Mouse (Mus musculus): ENCODE measurements around the gene Zfp560. TPM values are rescaled to one million over a fixed set of nuclear protein-coding genes. Genes with fewer than 3 reads are reported as not detected.
"Not testable (repeated sequence)": the region's sequence is repeated elsewhere in the genome, so short reads cannot be mapped to it uniquely, and the experiment has no call there.

Zfp560 gene
- polyA plus RNA-seq, 1 experiment from 2014 or later = 37.4 TPM

GRCm38 (mm10) chr9:20335994-20336393 is 49.0 kb downstream of the Zfp560 start, which contains the start of gene Olfr18:
Olfr18 (minus strand) TSS chr9:20336094.
- no peak for ATAC-seq
- no peaks in the 10 kb centered on the region for H3K9me3 ChIP-seq (ENCODE audit: control insufficient read depth, low read length)
- H3K36me3 ChIP-seq (ENCODE audit: control insufficient read depth, insufficient read depth, low read length) = no peaks in the 10 kb centered on the region
- no peak within 1 kb of the TSS for H3K27ac ChIP-seq (ENCODE audit: low read depth, low read length)
- H3K4me2 ChIP-seq (ENCODE audit: low read length) = no peak within 1 kb of the TSS
- no peak within 1 kb of the TSS for H3K9ac ChIP-seq (ENCODE audit: low read depth, low read length)
- H3K27me3 ChIP-seq (replicated peaks; ENCODE audit: control insufficient read depth, insufficient read depth, low read length) = no peaks in the 10 kb centered on the region
- H3K4me3 ChIP-seq (ENCODE audit: low read length) = no peak within 1 kb of the TSS
- no peaks in the 10 kb centered on the region for H3K4me1 ChIP-seq (ENCODE audit: control insufficient read depth, insufficient read depth, low read depth, low read length)

- WGBS = 84% methylated on average over 1 of the region's 1 CpGs
- ATAC-seq = no peak
- Histone ChIP-seq H3K4me3 (ENCODE audit: low read length) (no peak within 1 kb of the TSS), H3K4me1 (ENCODE audit: control insufficient read depth, insufficient read depth, low read depth, low read length) (no peaks in the 10 kb centered on the region), H3K4me2 (ENCODE audit: low read length) (no peak within 1 kb of the TSS), H3K36me3 (ENCODE audit: control insufficient read depth, insufficient read depth, low read length) (no peaks in the 10 kb centered on the region), H3K27ac (ENCODE audit: low read depth, low read length) (no peak within 1 kb of the TSS), H3K9me3 (ENCODE audit: control insufficient read depth, low read length) (no peaks in the 10 kb centered on the region), H3K27me3 (replicated peaks; ENCODE audit: control insufficient read depth, insufficient read depth, low read length) (no peaks in the 10 kb centered on the region), H3K9ac (ENCODE audit: low read depth, low read length) (no peak within 1 kb of the TSS)
Measured at GRCm38 (mm10) chr9:20298232-20298631, 86.7 kb downstream of the Zfp560 start, which contains the start of gene Olfr873. Olfr873 (plus strand) TSS chr9:20298532.

GRCm38 (mm10) chr9:20295562-20295961 is 89.4 kb downstream of the Zfp560 start:
- ATAC-seq; H3K9me3 ChIP-seq (ENCODE audit: control insufficient read depth, low read length); H3K4me1 ChIP-seq (ENCODE audit: control insufficient read depth, insufficient read depth, low read depth, low read length); H3K9ac ChIP-seq (ENCODE audit: low read depth, low read length); H3K4me3 ChIP-seq (ENCODE audit: low read length); H3K27ac ChIP-seq (ENCODE audit: low read depth, low read length); H3K27me3 ChIP-seq (replicated peaks; ENCODE audit: control insufficient read depth, insufficient read depth, low read length); H3K4me2 ChIP-seq (ENCODE audit: low read length); H3K36me3 ChIP-seq (ENCODE audit: control insufficient read depth, insufficient read depth, low read length): not testable (repeated sequence)
- 89% methylated on average over 5 of the region's 5 CpGs for WGBS

Other genes with a start within 250 kb of the Zfp560 start
- not detected in 2 replicates for gene Olfr870, start 211.1 kb downstream of the Zfp560 start, polyA plus RNA-seq (2015; fragmentation: Nextera tagmentation; extraction: Ambion mirVana)
- not detected in 2 replicates for gene Olfr871, start 173.0 kb downstream of the Zfp560 start, polyA plus RNA-seq (2015; fragmentation: Nextera tagmentation; extraction: Ambion mirVana)
- not detected in 2 replicates for gene Olfr872, start 148.1 kb downstream of the Zfp560 start, polyA plus RNA-seq (2015; fragmentation: Nextera tagmentation; extraction: Ambion mirVana)
- gene Olfr39, start 102.8 kb downstream of the Zfp560 start, polyA plus RNA-seq (2015; fragmentation: Nextera tagmentation; extraction: Ambion mirVana) = not detected in 2 replicates
- not detected in 2 replicates for gene Olfr873, start 86.6 kb downstream of the Zfp560 start, polyA plus RNA-seq (2015; fragmentation: Nextera tagmentation; extraction: Ambion mirVana)
- 0.09 TPM in 1 of 2 replicates, not detected in the other for gene Olfr18, start 49.1 kb downstream of the Zfp560 start, polyA plus RNA-seq (2015; fragmentation: Nextera tagmentation; extraction: Ambion mirVana)
- gene Zfp26, start 75.0 kb upstream of the Zfp560 start, polyA plus RNA-seq (2015; fragmentation: Nextera tagmentation; extraction: Ambion mirVana) = 12.3 and 13.8 TPM in 2 replicates
- 31.6 and 33.9 TPM in 2 replicates for gene Zfp426, start 107.6 kb upstream of the Zfp560 start, polyA plus RNA-seq (2015; fragmentation: Nextera tagmentation; extraction: Ambion mirVana)
- 84.6 and 91.4 TPM in 2 replicates for gene Zfp266, start 136.2 kb upstream of the Zfp560 start, polyA plus RNA-seq (2015; fragmentation: Nextera tagmentation; extraction: Ambion mirVana)
- gene Zfp846, start 196.1 kb upstream of the Zfp560 start, polyA plus RNA-seq (2015; fragmentation: Nextera tagmentation; extraction: Ambion mirVana) = 41.7 and 43.4 TPM in 2 replicates

Data from hindbrain, embryonic 16.5 days (tissue).